Mouse (Mus musculus) A20 (cell line): ENCODE results near the gene Ctsl.
A peak's percentile ranks its signal among the peaks of the same experiment; 100 is the strongest.

ENCODE experiments used
- DNase-seq: peaks from one replicate; pipeline ENCODE4 v3.0.0-alpha.2; 2011; ENCODE audit warnings: low read depth, low spot score

Gene Ctsl

DNA sequence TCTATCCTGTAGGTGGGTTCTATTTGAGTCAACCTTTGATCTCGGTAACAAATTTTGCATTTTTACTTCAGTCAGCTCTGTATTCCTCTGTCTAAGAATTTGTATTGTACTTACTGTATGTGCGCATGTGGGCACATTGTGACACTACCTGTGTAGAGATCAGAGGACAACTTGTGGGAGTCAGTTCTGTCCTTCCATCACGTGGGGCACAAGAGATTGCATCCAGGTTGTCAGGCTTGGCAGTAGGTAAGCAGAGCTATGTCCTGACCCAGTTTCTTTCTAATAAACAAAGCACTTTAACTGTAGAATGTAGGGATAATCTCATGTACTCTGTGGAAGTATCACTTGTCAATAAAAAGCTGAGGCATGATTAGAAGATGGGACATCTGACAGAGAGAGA is 56.6 kb downstream of the Ctsl start:
- no peak for DNase-seq

- no peak for DNase-seq
Observed at GRCm38 (mm10) chr13:64312916-64313289, 57.8 kb downstream of the Ctsl start.

DNA sequence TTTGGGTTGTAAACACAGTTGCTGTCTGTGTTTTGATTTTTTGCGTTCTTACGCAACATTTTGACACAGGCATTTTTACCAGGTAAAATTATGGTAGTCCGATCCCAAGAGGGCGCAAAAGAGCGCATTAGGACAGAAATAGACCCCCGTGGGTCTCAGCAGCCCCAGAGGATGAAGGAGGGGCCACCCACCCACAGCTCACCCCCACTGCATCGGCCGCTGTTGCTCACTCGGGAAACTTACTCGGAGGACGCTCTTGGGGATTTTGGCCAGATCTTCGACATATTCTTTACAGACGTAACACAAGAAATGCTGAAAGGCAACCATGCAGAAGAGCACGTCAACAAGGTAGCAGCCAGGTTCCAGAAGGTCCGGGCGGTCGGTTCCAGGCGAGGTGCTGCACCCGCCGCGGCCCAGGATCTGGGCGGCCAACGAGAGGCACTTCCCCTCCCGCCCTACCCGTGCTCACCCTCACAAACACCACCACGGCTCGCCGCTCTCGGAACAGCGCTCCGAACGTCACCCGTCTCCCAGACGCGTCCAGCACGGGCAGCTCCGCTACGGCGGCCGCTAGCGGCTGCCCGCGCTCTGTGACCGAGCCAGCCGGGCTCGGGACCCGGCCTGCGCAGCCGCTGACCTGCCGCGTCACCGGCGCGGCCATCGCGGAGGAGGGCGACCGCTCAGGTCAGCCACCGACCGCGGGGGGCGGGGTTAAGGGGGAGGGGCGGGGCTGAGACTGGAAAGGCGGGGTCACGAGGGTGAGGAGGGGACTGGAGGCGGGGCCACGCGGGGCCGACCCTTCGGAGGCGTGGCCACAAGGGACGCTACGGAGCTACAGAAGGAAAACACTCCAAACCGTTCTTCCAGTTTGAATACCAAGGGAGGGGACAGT is 58.4 kb downstream of the Ctsl start, which contains the start of gene Aaed1:
TSS of gene Aaed1 (minus strand) at position 687 of the 892 bp plus-strand sequence.
- peak; percentile 90 for DNase-seq

- peak; percentile 26 for DNase-seq
Observed at GRCm38 (mm10) chr13:64311266-64311665, 59.4 kb downstream of the Ctsl start.

- peak; percentile 21 for DNase-seq
Observed at GRCm38 (mm10) chr13:64310585-64310984, 60.1 kb downstream of the Ctsl start.

- peak; percentile 67 for DNase-seq
Observed at GRCm38 (mm10) chr13:64309842-64310241, 60.8 kb downstream of the Ctsl start.
